Mouse (Mus musculus): ENCODE measurements around the gene Gm5724.

Gene Gm5724

DNA sequence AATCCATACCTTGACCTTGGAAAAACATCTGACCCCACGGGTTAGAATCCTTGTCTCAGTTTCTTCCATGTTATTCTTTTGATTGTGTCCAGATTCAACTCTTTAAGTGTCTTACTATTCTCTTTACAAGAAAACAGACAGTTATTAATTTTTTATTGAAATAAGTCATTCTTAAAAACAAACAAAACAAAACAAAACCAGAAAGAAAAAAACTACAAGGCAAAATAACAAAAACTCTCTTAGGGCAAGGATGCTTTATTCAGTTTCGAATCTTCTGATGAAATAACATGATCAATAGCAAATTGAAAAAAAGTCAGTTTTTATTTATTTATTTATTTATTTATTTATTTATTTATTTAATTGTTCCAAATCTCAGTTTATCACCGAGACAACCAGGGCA, at the start of gene Gm5724:
Gene Gm5724 (minus strand): TSS at position 101 of the 400 bp plus-strand sequence.
- in situ Hi-C loops (cut with MboI, MseI): no loop called here

GRCm38 (mm10) chr6:141797837-141798236, 24.2 kb upstream of the Gm5724 start:
- in situ Hi-C loops (cut with MboI, MseI): no loop called here

- in situ Hi-C loops (cut with MboI, MseI): no loop called here
Measured at GRCm38 (mm10) chr6:141774476-141774875, 866 bp upstream of the Gm5724 start.

DNA sequence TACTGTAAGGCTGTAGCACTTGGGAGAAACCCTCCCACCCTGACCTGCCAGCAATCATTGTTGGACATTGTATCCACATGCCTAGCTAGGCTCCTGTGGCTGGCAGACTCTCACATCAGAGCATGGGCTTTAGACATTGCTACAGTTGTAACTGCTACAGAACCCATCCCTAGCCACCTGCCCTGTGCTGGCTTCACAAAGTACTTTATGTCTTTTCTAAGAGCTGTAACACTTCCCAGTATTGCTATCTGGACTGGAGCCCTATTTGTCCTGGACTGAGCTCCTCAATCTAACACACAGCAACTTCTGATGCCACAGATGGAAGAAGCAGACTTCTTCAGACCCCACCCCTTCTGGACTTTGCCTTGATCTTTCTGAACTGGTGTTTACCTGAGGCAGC, 82.4 kb downstream of the Gm5724 start:
- in situ Hi-C loops (cut with MboI, MseI): no loop called here

GRCm38 (mm10) chr6:141687008-141687407, 86.6 kb downstream of the Gm5724 start:
- in situ Hi-C loops (cut with MboI, MseI): loop anchor here (5.0 kb wide), 1 partner anchor 335 kb away; no protein-coding TSS in a partner anchor
